Mouse (Mus musculus) midbrain, embryonic 16.5 days (tissue): ENCODE measurements at regions not wholly inside any gene's neighbourhood (a gene's known extent, or its start where the extent isn't known, plus 50 kb on each side); places are given as distances from the start of the nearest gene placed in this dataset.

Experiments
- ATAC-seq: fragments of 200-750 bp; cut with Nextera tagmentation; 2 replicates; pipeline ENCODE4 v1.8.0; 2017; ENCODE audit warnings: moderate TSS enrichment
- H3K27ac ChIP-seq: fragments of 300-500 bp; sonication (generic); 2 replicates; pipeline ENCODE4 v1.5.1; 2014; ENCODE audit warnings: mild to moderate bottlenecking, low read length, mixed read lengths
- H3K27me3 ChIP-seq: fragments of 300-500 bp; sonication (generic); 2 replicates; pipeline ENCODE4 v1.6.1; 2014; ENCODE audit warnings: low read depth, low read length, mixed read lengths; ENCODE audit not compliant: control insufficient read depth, insufficient read depth
- H3K36me3 ChIP-seq: fragments of 300-500 bp; sonication (generic); 2 replicates; pipeline ENCODE4 v1.6.1; 2014; ENCODE audit warnings: mild to moderate bottlenecking, low read length, moderate library complexity, mixed read lengths; ENCODE audit not compliant: control insufficient read depth, insufficient read depth
- H3K4me1 ChIP-seq: fragments of 300-500 bp; sonication (generic); 2 replicates; pipeline ENCODE4 v1.6.1; 2014; ENCODE audit warnings: mild to moderate bottlenecking, low read length, mixed read lengths; ENCODE audit not compliant: control insufficient read depth, insufficient read depth
- H3K4me2 ChIP-seq: fragments of 300-500 bp; sonication (generic); 2 replicates; pipeline ENCODE4 v1.6.1; 2014; ENCODE audit warnings: mild to moderate bottlenecking, low read length, mixed read lengths
- H3K4me3 ChIP-seq: fragments of 300-500 bp; sonication (generic); 2 replicates; pipeline ENCODE4 v1.5.1; 2014; ENCODE audit warnings: low read depth, mild to moderate bottlenecking, low read length, moderate library complexity, mixed read lengths
- H3K9ac ChIP-seq: fragments of 300-500 bp; sonication (generic); 2 replicates; pipeline ENCODE4 v1.6.1; 2014; ENCODE audit warnings: low read depth, low read length, mixed read lengths
- H3K9me3 ChIP-seq: fragments of 300-500 bp; sonication (generic); replicated peaks from 2 replicates; pipeline ENCODE4 v1.6.1; 2014; ENCODE audit warnings: mild to moderate bottlenecking, low read length, mixed read lengths; ENCODE audit not compliant: control insufficient read depth, poor library complexity, severe bottlenecking
- WGBS: fragments of 180-500 bp; shearing (Covaris S2); extraction: QIAGEN DNeasy Blood & Tissue Kit; methylation state at CpG from one replicate; pipeline ENCODE4 v1.1.7; 2014; 5-methylcytosine and 5-hydroxymethylcytosine counted together

GRCm38 (mm10) chr11:84637268-84637667, 111.9 kb upstream of the Lhx1 start:
- H3K27ac ChIP-seq = no peak overlapping the region
- WGBS = 10% methylated on average over 8 of the region's 8 CpGs
- peak; percentile 57; the same call in 1 of the 2 replicates for ATAC-seq

GRCm38 (mm10) chr11:84634990-84635389, 109.7 kb upstream of the Lhx1 start:
- no peak for ATAC-seq
- H3K27ac ChIP-seq = no peak overlapping the region
- H3K9ac ChIP-seq = no peak overlapping the region
- H3K4me3 ChIP-seq = no peak overlapping the region
- 40% methylated on average over 3 of the region's 4 CpGs for WGBS
- H3K36me3 ChIP-seq = no peaks in the 10 kb centered on the region
- H3K4me1 ChIP-seq = peaks cover 11% of the 10 kb centered on the region; the same call in 1 of the 2 replicates
- no peaks in the 10 kb centered on the region for H3K9me3 ChIP-seq
- no peak overlapping the region for H3K4me2 ChIP-seq
- no peaks in the 10 kb centered on the region for H3K27me3 ChIP-seq

More at GRCm38 (mm10) chr11:84637268-84637667, 111.9 kb upstream of the Lhx1 start:
- Histone ChIP-seq H3K36me3 (no peaks in the 10 kb centered on the region), H3K4me1 (peaks cover 20% of the 10 kb centered on the region), H3K4me3 (no peak overlapping the region), H3K9ac (no peak overlapping the region), H3K4me2 (no peak overlapping the region), H3K27me3 (no peaks in the 10 kb centered on the region), H3K9me3 (no peaks in the 10 kb centered on the region)

- no peaks in the 10 kb centered on the region for H3K36me3 ChIP-seq
- WGBS = 55% methylated on average over 8 of the region's 8 CpGs
- H3K4me3 ChIP-seq = no peak overlapping the region
- ATAC-seq = no peak
- H3K27ac ChIP-seq = no peak overlapping the region
- H3K4me1 ChIP-seq = peaks cover 10% of the 10 kb centered on the region; the same call in 1 of the 2 replicates
- H3K27me3 ChIP-seq = no peaks in the 10 kb centered on the region
- no peaks in the 10 kb centered on the region for H3K9me3 ChIP-seq
- H3K9ac ChIP-seq = no peak overlapping the region
- no peak overlapping the region for H3K4me2 ChIP-seq
Measured at GRCm38 (mm10) chr11:84633300-84633699, 108.0 kb upstream of the Lhx1 start.

DNA sequence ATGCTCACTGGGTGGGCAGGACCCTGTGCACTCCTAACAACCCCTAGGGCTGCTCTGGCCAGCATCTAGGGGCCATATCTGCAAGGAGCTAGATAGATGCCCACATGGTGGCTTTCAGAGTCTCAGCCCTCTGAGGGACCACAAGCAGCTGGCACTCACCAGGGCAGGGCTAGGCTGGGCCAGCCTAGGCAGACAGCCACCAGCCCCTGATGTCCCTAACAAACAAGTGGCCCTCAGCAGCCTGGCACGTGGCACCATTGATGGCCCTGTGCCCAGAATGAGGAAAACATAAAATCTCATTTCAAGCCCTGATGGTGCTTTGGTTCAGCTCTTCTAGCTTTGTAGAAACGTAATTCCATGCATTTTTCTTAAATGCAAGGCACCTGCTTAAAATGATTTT, 102.8 kb upstream of the Lhx1 start:
- H3K4me2 ChIP-seq = no peak overlapping the region
- no peak overlapping the region for H3K9ac ChIP-seq
- H3K9me3 ChIP-seq = no peaks in the 10 kb centered on the region
- H3K4me3 ChIP-seq = no peak overlapping the region
- no peaks in the 10 kb centered on the region for H3K27me3 ChIP-seq
- WGBS = 52% methylated on average over 2 of the region's 2 CpGs
- no peaks in the 10 kb centered on the region for H3K4me1 ChIP-seq
- 0 out of 2 replicates have a peak, but pooled peaks have one; percentile 51 for ATAC-seq
- peak overlapping the region; percentile 36; the same call in 1 of the 2 replicates for H3K27ac ChIP-seq
- H3K36me3 ChIP-seq = no peaks in the 10 kb centered on the region

DNA sequence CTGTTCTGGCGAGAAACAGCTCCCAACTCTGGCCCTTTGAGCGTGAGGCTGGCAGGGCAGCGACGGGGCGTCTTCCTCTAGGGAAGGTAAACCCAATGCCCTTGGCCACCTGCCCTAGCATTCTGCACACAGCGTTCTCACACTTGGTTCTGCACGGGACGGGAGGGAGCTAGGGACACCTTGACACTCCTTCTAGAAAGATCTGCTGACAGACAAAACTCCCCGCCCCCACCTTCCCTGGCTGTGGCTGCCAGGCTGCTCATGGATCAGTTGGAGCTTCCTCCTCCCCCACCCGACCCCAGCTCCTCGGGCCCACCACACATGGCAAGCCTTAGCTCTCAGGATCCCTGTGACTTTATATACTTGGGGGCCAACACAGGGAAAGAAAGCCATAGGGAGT, 102.3 kb upstream of the Lhx1 start:
- H3K9me3 ChIP-seq = no peaks in the 10 kb centered on the region
- no peaks in the 10 kb centered on the region for H3K4me1 ChIP-seq
- 0 out of 2 replicates have a peak overlapping the region, but pooled peaks have one; percentile 20 for H3K9ac ChIP-seq
- no peak overlapping the region for H3K4me2 ChIP-seq
- H3K27ac ChIP-seq = 0 out of 2 replicates have a peak overlapping the region, but pooled peaks have one; percentile 36
- H3K4me3 ChIP-seq = no peak overlapping the region
- ATAC-seq = no peak
- 76% methylated on average over 11 of the region's 11 CpGs for WGBS
- H3K36me3 ChIP-seq = no peaks in the 10 kb centered on the region
- no peaks in the 10 kb centered on the region for H3K27me3 ChIP-seq

GRCm38 (mm10) chr11:84627259-84627658, 101.9 kb upstream of the Lhx1 start:
- Histone ChIP-seq H3K4me2 (no peak overlapping the region), H3K36me3 (no peaks in the 10 kb centered on the region), H3K4me3 (no peak overlapping the region), H3K27me3 (no peaks in the 10 kb centered on the region), H3K9ac (no peak overlapping the region), H3K27ac (no peak overlapping the region), H3K9me3 (no peaks in the 10 kb centered on the region), H3K4me1 (no peaks in the 10 kb centered on the region)
- ATAC-seq = no peak
- 73% methylated on average over 2 of the region's 2 CpGs for WGBS

DNA sequence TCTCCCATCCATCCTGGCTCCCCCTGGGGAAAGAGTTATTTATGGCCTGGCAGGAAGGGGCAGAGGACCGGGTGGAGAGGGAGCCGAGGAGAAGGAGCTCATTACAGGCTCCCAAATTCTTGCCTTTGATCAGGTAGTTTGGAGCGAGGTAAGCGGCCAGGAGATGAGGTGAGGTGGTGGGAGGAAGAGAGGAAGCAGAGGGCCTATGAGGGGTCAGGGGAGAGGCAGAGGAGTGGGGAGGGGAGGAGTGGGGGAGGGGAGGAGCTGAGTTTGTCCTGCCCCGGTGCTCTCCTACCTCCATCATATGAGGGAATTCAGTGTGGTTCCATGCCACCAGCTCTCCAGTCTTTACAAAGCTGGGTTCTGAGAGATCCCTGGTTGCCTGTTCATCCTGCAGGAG, 98.8 kb upstream of the Lhx1 start:
- WGBS = 38% methylated on average over 5 of the region's 5 CpGs
- Histone ChIP-seq H3K27ac (no peak overlapping the region), H3K36me3 (no peaks in the 10 kb centered on the region), H3K27me3 (no peaks in the 10 kb centered on the region), H3K4me1 (no peaks in the 10 kb centered on the region), H3K9ac (no peak overlapping the region), H3K9me3 (no peaks in the 10 kb centered on the region), H3K4me2 (no peak overlapping the region), H3K4me3 (no peak overlapping the region)
- no peak for ATAC-seq

DNA sequence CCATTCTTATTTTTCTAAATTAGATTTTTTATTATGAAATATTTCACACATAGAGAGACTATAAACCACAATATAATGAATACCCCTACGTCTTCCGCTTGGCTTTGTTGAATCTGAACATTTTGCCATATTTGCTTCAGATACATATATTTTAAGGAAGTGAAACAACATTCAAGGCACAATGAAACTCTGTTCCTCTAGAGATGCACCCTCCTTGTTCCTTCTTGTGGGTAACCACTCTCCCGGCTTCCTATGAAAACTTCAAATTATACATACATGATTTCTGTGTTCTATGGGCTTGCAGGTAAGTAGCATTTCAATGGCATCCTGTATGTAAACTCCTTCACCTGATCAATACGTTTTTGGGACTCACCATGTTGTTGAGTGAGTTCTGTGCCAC, 94.4 kb upstream of the Lhx1 start:
- 94% methylated on average over 4 of the region's 4 CpGs for WGBS
- Histone ChIP-seq H3K27ac (no peak overlapping the region), H3K4me2 (no peak overlapping the region), H3K4me3 (no peak overlapping the region), H3K9me3 (no peaks in the 10 kb centered on the region), H3K4me1 (no peaks in the 10 kb centered on the region), H3K9ac (no peak overlapping the region), H3K36me3 (no peaks in the 10 kb centered on the region), H3K27me3 (no peaks in the 10 kb centered on the region)
- ATAC-seq = no peak

DNA sequence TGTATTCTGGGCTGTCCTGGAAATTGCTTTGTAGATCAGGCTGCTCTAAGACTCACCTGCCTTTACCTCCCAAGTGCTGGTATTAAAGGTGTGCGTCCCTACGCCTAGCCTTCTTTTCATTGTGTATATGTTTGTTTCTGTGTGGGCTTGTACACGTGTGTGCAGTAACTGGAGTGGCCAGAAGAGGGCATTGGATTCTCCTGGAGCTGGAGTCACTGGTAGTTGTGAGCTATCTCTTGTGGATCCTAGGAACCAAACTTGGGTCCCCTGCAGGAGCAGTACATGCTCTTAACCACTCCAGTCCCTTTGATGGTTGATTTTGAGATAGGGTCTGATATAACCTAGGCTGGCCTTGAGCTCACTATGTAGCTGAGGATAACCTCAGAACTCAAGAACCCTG, 93.2 kb upstream of the Lhx1 start:
- WGBS = 89% methylated on average over 3 of the region's 3 CpGs
- H3K4me1 ChIP-seq = no peaks in the 10 kb centered on the region
- H3K27me3 ChIP-seq = no peaks in the 10 kb centered on the region
- H3K4me3 ChIP-seq = no peak overlapping the region
- H3K27ac ChIP-seq = no peak overlapping the region
- no peaks in the 10 kb centered on the region for H3K9me3 ChIP-seq
- no peaks in the 10 kb centered on the region for H3K36me3 ChIP-seq
- no peak overlapping the region for H3K4me2 ChIP-seq
- ATAC-seq = no peak
- no peak overlapping the region for H3K9ac ChIP-seq
